Mouse (Mus musculus) heart, postnatal 0 days (tissue): ENCODE data around the gene Gm7030. TPM values are rescaled to one million over a fixed set of nuclear protein-coding genes. Genes with fewer than 3 reads are reported as not detected.
"Not testable (repeated sequence)": the region's sequence is repeated elsewhere in the genome, so short reads cannot be mapped to it uniquely, and the experiment has no call there.

Experiments used
- ATAC-seq: fragments of 200-750 bp; cut with Nextera tagmentation; 2 replicates; pipeline ENCODE4 v1.8.0; 2017; ENCODE audit warnings: low read depth, moderate number of reproducible peaks, moderate library complexity; ENCODE audit not compliant: insufficient read depth
- DNase-seq: peaks from one replicate; pipeline ENCODE4 v3.0.0-alpha.2; 2016; ENCODE audit warnings: low spot score
- H3K27ac ChIP-seq: fragments of 300-500 bp; sonication (generic); 2 replicates; pipeline ENCODE4 v1.5.1; 2014; ENCODE audit warnings: low read depth, mild to moderate bottlenecking
- H3K27me3 ChIP-seq: fragments of 300-500 bp; sonication (generic); 2 replicates; pipeline ENCODE4 v1.6.1; 2014; ENCODE audit warnings: low read length, mixed read lengths; ENCODE audit not compliant: control insufficient read depth, insufficient read depth
- H3K36me3 ChIP-seq: fragments of 300-500 bp; sonication (generic); replicated peaks from 2 replicates; pipeline ENCODE4 v1.6.1; 2014; ENCODE audit warnings: low read length, mixed read lengths; ENCODE audit not compliant: control insufficient read depth, insufficient read depth
- H3K4me1 ChIP-seq: fragments of 300-500 bp; sonication (generic); 2 replicates; pipeline ENCODE4 v1.6.1; 2014; ENCODE audit warnings: antibody characterized with exemption; ENCODE audit not compliant: control insufficient read depth, insufficient read depth
- H3K4me2 ChIP-seq: fragments of 300-500 bp; sonication (generic); 2 replicates; pipeline ENCODE4 v1.6.1; 2014; ENCODE audit warnings: low read depth, mild to moderate bottlenecking, low read length, moderate library complexity
- H3K4me3 ChIP-seq: fragments of 300-500 bp; sonication (generic); 2 replicates; pipeline ENCODE4 v1.5.1; 2014; ENCODE audit warnings: low read depth, low read length
- H3K9ac ChIP-seq: fragments of 300-500 bp; sonication (generic); replicated peaks from 2 replicates; pipeline ENCODE4 v1.6.1; 2014; ENCODE audit warnings: low read depth, low read length, mixed read lengths
- H3K9me3 ChIP-seq: fragments of 300-500 bp; sonication (generic); replicated peaks from 2 replicates; pipeline ENCODE4 v1.6.1; 2016; ENCODE audit warnings: low read length; ENCODE audit not compliant: control insufficient read depth
- CTCF ChIP-seq: IDR thresholded peaks from 2 replicates; pipeline ENCODE4 v1.5.1; 2016; ENCODE audit warnings: antibody characterized with exemption, control low read depth, low read depth
- EP300 ChIP-seq: IDR thresholded peaks from 2 replicates; pipeline ENCODE4 v1.6.1; 2016; ENCODE audit warnings: antibody characterized with exemption, low read depth
- WGBS: fragments of 180-500 bp; shearing (Covaris S2); extraction: QIAGEN DNeasy Blood & Tissue Kit; methylation state at CpG from one replicate; pipeline ENCODE4 v1.1.7; 2014; 5-methylcytosine and 5-hydroxymethylcytosine counted together
- polyA plus RNA-seq: library from polyadenylated mRNA; unstranded; fragments of >200 nt; fragmentation: Nextera tagmentation; extraction: Ambion mirVana; gene quantifications from 2 replicates; pipeline ENCODE4 v1.2.1, GENCODE M21; 2015
- total RNA-seq: library from RNA; depleted of rRNA; stranded (reverse); fragments of >200 nt; gene quantifications from 2 replicates; pipeline ENCODE4 v1.2.3, GENCODE M21; 2014; ENCODE audit warnings: low replicate concordance; rRNA removed

Gene Gm7030
- not detected in 2 replicates for total RNA-seq
- polyA plus RNA-seq = not detected in 2 replicates

- H3K36me3 ChIP-seq, H3K27ac ChIP-seq, H3K27me3 ChIP-seq, H3K9me3 ChIP-seq, H3K4me1 ChIP-seq, H3K4me3 ChIP-seq, H3K9ac ChIP-seq, DNase-seq, H3K4me2 ChIP-seq, ATAC-seq: not testable (repeated sequence)
- 21% methylated on average over 24 of the region's 28 CpGs for WGBS
These were observed at the start of gene Gm7030 for GRCm38 (mm10) chr17:36128968-36129817. Gene Gm7030 (minus strand): TSS chr17:36129425.

DNA sequence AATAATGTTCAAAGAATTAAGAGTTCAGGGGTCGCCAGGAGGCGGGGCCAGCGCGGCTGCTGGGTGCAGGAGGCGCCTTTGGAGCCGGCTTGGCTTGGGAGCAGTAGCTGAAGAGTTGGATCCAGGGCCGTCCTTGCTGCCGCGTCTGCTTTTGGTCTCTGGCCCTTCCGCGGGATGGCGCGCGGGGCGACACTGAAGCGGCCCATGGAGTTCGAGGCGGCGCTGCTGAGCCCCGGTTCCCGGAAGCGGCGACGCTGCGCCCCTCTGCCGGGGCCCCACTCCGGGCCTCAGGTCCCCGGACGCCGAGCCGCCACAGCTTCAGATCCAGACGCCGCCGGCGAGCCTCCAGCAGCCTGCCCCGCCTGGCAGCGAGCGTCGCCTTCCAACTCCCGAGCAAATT lies 49.7 kb upstream of the Gm7030 start:
- H3K27ac ChIP-seq, DNase-seq: not testable (repeated sequence)
- WGBS = under 1% methylated on average over 40 of the region's 40 CpGs

DNA sequence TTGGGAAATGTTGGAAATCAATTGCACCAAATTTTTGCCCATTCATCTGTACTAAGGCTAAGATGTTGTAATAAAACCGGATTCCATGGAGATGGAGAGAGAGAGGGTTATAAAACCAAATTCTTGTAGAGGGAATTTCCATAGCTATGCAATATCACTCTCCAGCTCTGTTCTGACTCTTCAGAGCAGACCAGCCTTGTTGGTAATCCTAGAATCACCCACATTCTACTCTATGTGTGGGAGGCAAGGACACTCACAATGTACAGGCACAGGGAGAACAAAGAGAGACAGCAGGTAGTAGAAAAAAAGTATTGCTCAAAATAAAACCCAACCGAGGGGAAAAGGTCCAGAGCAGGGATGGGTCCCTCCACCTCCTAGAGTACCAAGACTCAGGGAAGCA lies 46.9 kb upstream of the Gm7030 start:
- H3K9me3 ChIP-seq, DNase-seq, H3K9ac ChIP-seq, ATAC-seq, H3K4me1 ChIP-seq, H3K4me3 ChIP-seq, H3K27ac ChIP-seq, H3K36me3 ChIP-seq, H3K4me2 ChIP-seq: not testable (repeated sequence)
- WGBS = no CpG with 5 or more reads among the region's 2 CpGs
- peaks cover 11% of the 10 kb centered on the region; the same call in 1 of the 2 replicates for H3K27me3 ChIP-seq

More for the DNA sequence above, 49.7 kb upstream of the Gm7030 start:
- not testable (repeated sequence) for ATAC-seq, H3K9ac ChIP-seq, H3K9me3 ChIP-seq, H3K4me1 ChIP-seq, H3K36me3 ChIP-seq
- Histone ChIP-seq H3K27me3 (peaks cover 26% of the 10 kb centered on the region), H3K4me3 (peak overlapping the region; percentile 40), H3K4me2 (peak overlapping the region; percentile 55)

GRCm38 (mm10) chr17:36170287-36170814 lies 41.1 kb upstream of the Gm7030 start:
- no peak overlapping the region for H3K27ac ChIP-seq
- no peaks in the 10 kb centered on the region for H3K9me3 ChIP-seq
- ATAC-seq (no peak), DNase-seq (no peak)
- H3K27me3 ChIP-seq = peaks cover 41% of the 10 kb centered on the region
- H3K4me1 ChIP-seq = no peaks in the 10 kb centered on the region; the same call in 1 of the 2 replicates
- H3K4me3 ChIP-seq = no peak overlapping the region
- WGBS = 39% methylated on average over 1 of the region's 1 CpGs
- no peak overlapping the region for H3K9ac ChIP-seq
- no peaks in the 10 kb centered on the region for H3K36me3 ChIP-seq
- TF ChIP-seq EP300 = no peak
- no peak for TF ChIP-seq CTCF
- H3K4me2 ChIP-seq = no peak overlapping the region

DNA sequence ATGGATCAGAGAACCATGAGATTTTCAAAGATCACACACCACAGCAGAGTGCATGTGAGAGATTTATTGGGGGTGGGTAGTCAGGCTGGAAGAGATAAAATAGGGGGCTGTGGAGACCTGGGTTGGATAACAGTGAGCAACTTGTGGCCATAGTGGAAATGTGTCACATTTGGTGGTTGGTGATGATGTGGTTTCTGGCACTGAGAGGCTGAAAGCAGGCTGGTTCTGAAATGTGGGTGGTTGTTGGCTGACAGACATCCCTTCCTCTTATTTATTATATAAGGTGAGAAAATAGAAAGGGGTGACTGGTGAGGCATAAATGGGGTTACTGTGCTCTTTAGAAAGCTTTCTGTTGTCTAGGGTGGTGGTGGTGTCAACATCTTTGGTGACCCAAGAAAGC lies 40.5 kb upstream of the Gm7030 start:
- Histone ChIP-seq H3K4me3 (no peak overlapping the region), H3K27ac (no peak overlapping the region), H3K9me3 (no peaks in the 10 kb centered on the region), H3K4me2 (no peak overlapping the region), H3K4me1 (no peaks in the 10 kb centered on the region; the same call in 1 of the 2 replicates), H3K27me3 (peaks cover 47% of the 10 kb centered on the region), H3K9ac (no peak overlapping the region), H3K36me3 (no peaks in the 10 kb centered on the region)
- ATAC-seq = no peak
- TF ChIP-seq CTCF (no peak), EP300 (no peak)
- DNase-seq = no peak

DNA sequence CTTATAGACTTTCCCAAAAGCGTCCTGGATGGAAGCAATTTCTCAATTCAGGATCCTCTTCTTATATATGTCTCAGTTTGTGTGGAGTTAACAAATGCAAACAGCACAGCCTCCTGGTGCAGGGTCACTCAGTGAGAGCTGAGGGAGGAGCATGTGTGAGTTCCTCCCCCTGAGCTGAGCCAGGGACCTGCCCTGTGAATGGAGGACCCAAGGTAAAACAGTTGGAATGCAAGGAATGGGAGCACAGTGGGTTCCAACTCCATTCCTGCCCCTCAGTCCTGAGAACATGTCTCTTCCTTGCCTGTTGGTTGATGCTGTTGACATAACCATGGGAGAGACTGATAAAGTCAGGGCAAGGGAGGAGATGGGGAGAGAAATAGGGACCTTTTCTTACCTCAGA lies 39.9 kb upstream of the Gm7030 start:
- H3K27ac ChIP-seq = not testable (repeated sequence)
- WGBS = no CpG with 5 or more reads among the region's 1 CpGs

More for the DNA sequence above, 39.9 kb upstream of the Gm7030 start:
- DNase-seq, ATAC-seq, H3K4me3 ChIP-seq, H3K9ac ChIP-seq, H3K4me2 ChIP-seq, H3K4me1 ChIP-seq, H3K9me3 ChIP-seq, H3K36me3 ChIP-seq: not testable (repeated sequence)
- peaks cover 52% of the 10 kb centered on the region for H3K27me3 ChIP-seq
